31 mouse cellular contexts compared by ENCODE assay signal in genomic region chr15:30726066-30726465, GRCm38 (mm10).
A peak's percentile ranks its signal among the peaks of the same experiment; 100 is the strongest.
DNase-seq lines count a peak whose midpoint lies in the region; ATAC-seq and TF ChIP-seq lines count a peak whose summit lies in the region.
"Had no signal": no experiment of that assay in that cellular context is flagged by ENCODE, and none has a peak within 500 bp of the region (broad histone marks: within the 10 kb centered on the region; RNA-seq: fewer than 3 reads in every experiment).

No protein-coding gene starts in this region.

- no peak overlapping the region for H3K4me2 ChIP-seq in hindbrain, embryonic 12.5 days (replicated peaks)
- no peak overlapping the region for H3K4me2 ChIP-seq in hindbrain, embryonic 14.5 days (replicated peaks)
- no peak overlapping the region for H3K4me2 ChIP-seq in midbrain, embryonic 15.5 days
- H3K4me2 ChIP-seq in midbrain, embryonic 11.5 days = no peak overlapping the region
- no peak overlapping the region for H3K4me2 ChIP-seq in forebrain, embryonic 14.5 days (ENCODE audit: low read length)
- H3K4me2 ChIP-seq: embryonic facial prominence, embryonic 13.5 days; heart, embryonic 15.5 days; intestine, embryonic 15.5 days; limb, embryonic 15.5 days; liver, embryonic 13.5 days had no signal

- TF ChIP-seq POLR2A in brain, embryonic 14.5 days (IDR thresholded peaks at IDR 0.05; ENCODE audit: borderline replicate concordance, extremely low read depth, insufficient read depth, insufficient read length, poor library complexity, severe bottlenecking) = no peak

- TF ChIP-seq CTCF in brain, embryonic 14.5 days (IDR thresholded peaks at IDR 0.05; ENCODE audit: borderline replicate concordance, extremely low read depth, insufficient read depth, insufficient read length) = no peak

- H3K4me1 ChIP-seq in hindbrain, embryonic 12.5 days = peaks cover 4% of the 10 kb centered on the region; the same call in 1 of the 2 replicates
- no peaks in the 10 kb centered on the region for H3K4me1 ChIP-seq in hindbrain, embryonic 14.5 days (replicated peaks; ENCODE audit: control insufficient read depth, insufficient read depth, low read length)
- H3K4me1 ChIP-seq in midbrain, embryonic 15.5 days = no peaks in the 10 kb centered on the region
- H3K4me1 ChIP-seq in midbrain, embryonic 11.5 days (ENCODE audit: control insufficient read depth, insufficient read depth, low read length) = no peaks in the 10 kb centered on the region
- H3K4me1 ChIP-seq in forebrain, embryonic 14.5 days (ENCODE audit: control insufficient read depth, insufficient read depth, low read length) = peaks cover 13% of the 10 kb centered on the region; the same call in 1 of the 2 replicates
- H3K4me1 ChIP-seq: embryonic facial prominence, embryonic 13.5 days; heart, embryonic 10.5 days; heart, embryonic 15.5 days; intestine, embryonic 15.5 days; limb, embryonic 10.5 days; limb, embryonic 15.5 days; liver, embryonic 13.5 days had no signal

- DNase-seq in hindbrain, embryonic 14.5 days (ENCODE audit: low spot score) = no peak
- no peak for DNase-seq in midbrain, embryonic 11.5 days (ENCODE audit: low spot score, missing footprints)
- peak; percentile 85 for DNase-seq in brain, embryonic 14.5 days (ENCODE audit: low read depth)
- DNase-seq in forebrain, embryonic 14.5 days (ENCODE audit: low spot score) = peak; percentile 80
- DNase-seq in urinary bladder, adult 18-20 months (ENCODE audit: low spot score in 2 of 2) = no peak
- no peak for DNase-seq in thymus, postnatal 36 days
- DNase-seq: adrenal gland, postnatal 25 days; cerebellum, adult 18-20 months; cerebellum, postnatal 10 days; gastrocnemius, postnatal 14 days; kidney, adult 2 months; kidney, postnatal 4 days; layer of hippocampus, adult 9-11 months; liver, embryonic 13.5 days; lung, adult 18-20 months; right cerebral cortex, adult 18-20 months; spleen, adult 18-20 months; thymus, postnatal 14 days had no signal

- WGBS in hindbrain, embryonic 12.5 days = 70% methylated on average over 5 of the region's 5 CpGs
- WGBS in hindbrain, embryonic 14.5 days = 56% methylated on average over 5 of the region's 5 CpGs
- 72% methylated on average over 5 of the region's 5 CpGs for WGBS in midbrain, embryonic 15.5 days
- WGBS in midbrain, embryonic 11.5 days = 92% methylated on average over 5 of the region's 5 CpGs
- 19% methylated on average over 5 of the region's 5 CpGs for WGBS in forebrain, embryonic 14.5 days

- peak; percentile 71 for ATAC-seq in hindbrain, embryonic 12.5 days (ENCODE audit: low FRiP score)
- no peak for ATAC-seq in hindbrain, embryonic 14.5 days (ENCODE audit: low FRiP score)
- ATAC-seq in midbrain, embryonic 15.5 days (replicated peaks) = peak; percentile 58; the same call in 1 of the 2 replicates
- no peak for ATAC-seq in midbrain, embryonic 11.5 days (ENCODE audit: low FRiP score)
- peak; percentile 84 for ATAC-seq in forebrain, embryonic 14.5 days
- ATAC-seq: hindbrain, postnatal 0 days; intestine, embryonic 15.5 days; lung, postnatal 0 days; Patski had no signal

- no peak overlapping the region for H3K9ac ChIP-seq in hindbrain, embryonic 12.5 days
- H3K9ac ChIP-seq in hindbrain, embryonic 14.5 days = no peak overlapping the region
- H3K9ac ChIP-seq in midbrain, embryonic 15.5 days = no peak overlapping the region
- H3K9ac ChIP-seq in midbrain, embryonic 11.5 days (ENCODE audit: low read length) = no peak overlapping the region
- H3K9ac ChIP-seq in forebrain, embryonic 14.5 days (ENCODE audit: low read length) = no peak overlapping the region
- H3K9ac ChIP-seq: embryonic facial prominence, embryonic 13.5 days; heart, embryonic 15.5 days; intestine, embryonic 15.5 days; limb, embryonic 15.5 days; liver, embryonic 13.5 days had no signal

- no peak overlapping the region for H3K4me3 ChIP-seq in hindbrain, embryonic 12.5 days
- H3K4me3 ChIP-seq in hindbrain, embryonic 14.5 days (replicated peaks; ENCODE audit: low read length) = no peak overlapping the region
- H3K4me3 ChIP-seq in midbrain, embryonic 15.5 days = no peak overlapping the region
- H3K4me3 ChIP-seq in midbrain, embryonic 11.5 days (ENCODE audit: low read depth, low read length) = no peak overlapping the region
- no peak overlapping the region for H3K4me3 ChIP-seq in forebrain, embryonic 14.5 days (ENCODE audit: low read depth, low read length)
- H3K4me3 ChIP-seq: embryonic facial prominence, embryonic 13.5 days; heart, embryonic 10.5 days; heart, embryonic 15.5 days; intestine, embryonic 15.5 days; limb, embryonic 10.5 days; limb, embryonic 15.5 days; liver, embryonic 13.5 days had no signal

- H3K27ac ChIP-seq in hindbrain, embryonic 12.5 days = no peak overlapping the region
- H3K27ac ChIP-seq in hindbrain, embryonic 14.5 days = no peak overlapping the region
- H3K27ac ChIP-seq in midbrain, embryonic 15.5 days = peak overlapping the region; percentile 4; the same call in 1 of the 2 replicates
- H3K27ac ChIP-seq in midbrain, embryonic 11.5 days (ENCODE audit: low read depth, low read length) = no peak overlapping the region
- peak overlapping the region; percentile 2; the same call in 1 of the 2 replicates for H3K27ac ChIP-seq in forebrain, embryonic 14.5 days (ENCODE audit: low read depth, low read length)
- H3K27ac ChIP-seq: embryonic facial prominence, embryonic 13.5 days; heart, embryonic 10.5 days; heart, embryonic 15.5 days; hindbrain, postnatal 0 days; intestine, embryonic 15.5 days; kidney, postnatal 0 days; limb, embryonic 10.5 days; limb, embryonic 15.5 days; liver, embryonic 13.5 days; macrophage had no signal

- no peaks in the 10 kb centered on the region for H3K36me3 ChIP-seq in hindbrain, embryonic 12.5 days
- no peaks in the 10 kb centered on the region for H3K36me3 ChIP-seq in hindbrain, embryonic 14.5 days (replicated peaks; ENCODE audit: control insufficient read depth, insufficient read depth)
- no peaks in the 10 kb centered on the region for H3K36me3 ChIP-seq in midbrain, embryonic 15.5 days (replicated peaks)
- no peaks in the 10 kb centered on the region for H3K36me3 ChIP-seq in midbrain, embryonic 11.5 days (ENCODE audit: control insufficient read depth, insufficient read depth, low read length)
- H3K36me3 ChIP-seq in forebrain, embryonic 14.5 days (ENCODE audit: control insufficient read depth, insufficient read depth, low read length) = no peaks in the 10 kb centered on the region
- H3K36me3 ChIP-seq: embryonic facial prominence, embryonic 13.5 days; heart, embryonic 10.5 days; heart, embryonic 15.5 days; intestine, embryonic 15.5 days; limb, embryonic 10.5 days; limb, embryonic 15.5 days; liver, embryonic 13.5 days had no signal

- no peaks in the 10 kb centered on the region for H3K27me3 ChIP-seq in hindbrain, embryonic 12.5 days
- no peaks in the 10 kb centered on the region for H3K27me3 ChIP-seq in hindbrain, embryonic 14.5 days (ENCODE audit: control insufficient read depth, insufficient read depth, low read length)
- H3K27me3 ChIP-seq in midbrain, embryonic 15.5 days (replicated peaks) = no peaks in the 10 kb centered on the region
- H3K27me3 ChIP-seq in midbrain, embryonic 11.5 days (ENCODE audit: control insufficient read depth, insufficient read depth, low read length) = no peaks in the 10 kb centered on the region
- no peaks in the 10 kb centered on the region for H3K27me3 ChIP-seq in forebrain, embryonic 14.5 days (replicated peaks; ENCODE audit: control insufficient read depth, insufficient read depth, low read length)
- H3K27me3 ChIP-seq: embryonic facial prominence, embryonic 13.5 days; heart, embryonic 15.5 days; intestine, embryonic 15.5 days; limb, embryonic 15.5 days; liver, embryonic 13.5 days; Patski had no signal

- H3K9me3 ChIP-seq in hindbrain, embryonic 12.5 days (replicated peaks) = no peaks in the 10 kb centered on the region
- no peaks in the 10 kb centered on the region for H3K9me3 ChIP-seq in hindbrain, embryonic 14.5 days (ENCODE audit: control insufficient read depth, low read length)
- no peaks in the 10 kb centered on the region for H3K9me3 ChIP-seq in midbrain, embryonic 15.5 days
- no peaks in the 10 kb centered on the region for H3K9me3 ChIP-seq in midbrain, embryonic 11.5 days (ENCODE audit: control insufficient read depth, low read length)
- H3K9me3 ChIP-seq in forebrain, embryonic 14.5 days (replicated peaks; ENCODE audit: control insufficient read depth, low read length) = no peaks in the 10 kb centered on the region
- H3K9me3 ChIP-seq: embryonic facial prominence, embryonic 13.5 days; heart, embryonic 10.5 days; heart, embryonic 15.5 days; intestine, embryonic 15.5 days; limb, embryonic 10.5 days; limb, embryonic 15.5 days; liver, embryonic 13.5 days had no signal

Comparison
In these comparisons a context has a peak if more than half of its experiments do, and no peak if none do; other contexts are left out.
1. ATAC-seq: peak in hindbrain, embryonic 12.5 days (single experiment), midbrain, embryonic 15.5 days (single experiment) and forebrain, embryonic 14.5 days (single experiment); none in hindbrain, embryonic 14.5 days (single experiment) and midbrain, embryonic 11.5 days (single experiment).
2. H3K27ac ChIP-seq: peak in midbrain, embryonic 15.5 days (single experiment) and forebrain, embryonic 14.5 days (single experiment); none in hindbrain, embryonic 12.5 days (single experiment), hindbrain, embryonic 14.5 days (single experiment) and midbrain, embryonic 11.5 days (single experiment).
3. DNase-seq: peak in brain, embryonic 14.5 days (single experiment) and forebrain, embryonic 14.5 days (single experiment); none in hindbrain, embryonic 14.5 days (single experiment), midbrain, embryonic 11.5 days (single experiment), urinary bladder, adult 18-20 months (0 of 2) and thymus, postnatal 36 days (0 of 2).